Mouse (Mus musculus) G1E-ER4 (cell line): Measurements from ENCODE around the gene Cited2. TPM values are rescaled to one million over a fixed set of nuclear protein-coding genes. Genes with fewer than 3 reads are reported as not detected.

Source experiments
- GATA1 ChIP-seq: IDR thresholded peaks from one replicate; pipeline ENCODE4 v1.8.0; 2012; ENCODE audit warnings: low read length, inconsistent platforms
- polyA plus RNA-seq: library from polyadenylated mRNA; stranded (reverse); fragments of >175 nt; gene quantifications from 2 replicates; pipeline ENCODE4 v1.2.3, GENCODE M21; 2012

The Cited2 gene
- polyA plus RNA-seq, 1 experiment = 184 TPM

GRCm38 (mm10) chr10:17752478-17752877 lies 29.5 kb downstream of the Cited2 start:
- TF ChIP-seq GATA1 = no peak

- TF ChIP-seq GATA1 = no peak
Observed at GRCm38 (mm10) chr10:17759772-17760171, 36.8 kb downstream of the Cited2 start.

- TF ChIP-seq GATA1 = no peak
Observed at GRCm38 (mm10) chr10:17760750-17761613, 38.0 kb downstream of the Cited2 start.

- no peak for TF ChIP-seq GATA1
Observed at GRCm38 (mm10) chr10:17761652-17762051, 38.6 kb downstream of the Cited2 start.

GRCm38 (mm10) chr10:17762946-17763345 lies 39.9 kb downstream of the Cited2 start:
- no peak for TF ChIP-seq GATA1

- no peak for TF ChIP-seq GATA1
Observed at GRCm38 (mm10) chr10:17769856-17770255, 46.8 kb downstream of the Cited2 start.

- no peak for TF ChIP-seq GATA1
Observed at GRCm38 (mm10) chr10:17772364-17772763, 49.3 kb downstream of the Cited2 start.

- TF ChIP-seq GATA1 = no peak
Observed at GRCm38 (mm10) chr10:17774366-17774765, 51.3 kb downstream of the Cited2 start.

GRCm38 (mm10) chr10:17775079-17775478 lies 52.1 kb downstream of the Cited2 start:
- TF ChIP-seq GATA1 = no peak

Other genes starting within 250 kb of the Cited2 start
- gene Txlnb, start 73.0 kb downstream of the Cited2 start, polyA plus RNA-seq = not detected in 2 replicates
- 8.0 and 8.4 TPM in 2 replicates for gene Heca, start 224.8 kb downstream of the Cited2 start, polyA plus RNA-seq